Mouse (Mus musculus): Measurements from ENCODE around the gene Grik1. TPM values are rescaled to one million over a fixed set of nuclear protein-coding genes. Genes with fewer than 3 reads are reported as not detected.

The Grik1 gene
- polyA plus RNA-seq, 2 experiments from 2014 or later, result not detected

GRCm38 (mm10) chr16:87954715-87955441 lies 335.2 kb downstream of the Grik1 start:
- no peak for ATAC-seq

DNA sequence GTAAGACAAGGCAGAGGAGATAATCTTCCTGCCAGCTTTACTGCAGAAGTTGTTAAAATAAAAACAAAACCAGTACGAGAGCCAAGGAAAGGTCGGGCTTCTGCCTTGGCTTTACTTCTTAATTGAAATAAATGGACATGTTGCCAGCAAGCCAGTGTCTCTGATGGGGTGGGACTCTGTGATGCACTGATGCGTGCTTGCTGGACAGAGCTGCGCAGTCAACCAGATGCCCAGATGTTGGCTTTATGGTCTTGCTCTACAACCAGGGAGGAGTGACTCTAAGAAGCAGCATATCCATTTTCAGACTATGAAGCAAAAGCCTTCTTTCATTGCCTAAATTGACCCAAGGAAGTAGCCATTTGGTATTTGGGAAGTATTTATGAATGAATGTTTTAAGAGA lies 336.9 kb downstream of the Grik1 start:
- ATAC-seq, result no peak

GRCm38 (mm10) chr16:87949881-87950280 lies 340.2 kb downstream of the Grik1 start:
- ATAC-seq, result no peak

GRCm38 (mm10) chr16:87948122-87948521 lies 341.9 kb downstream of the Grik1 start:
- ATAC-seq, result no peak

DNA sequence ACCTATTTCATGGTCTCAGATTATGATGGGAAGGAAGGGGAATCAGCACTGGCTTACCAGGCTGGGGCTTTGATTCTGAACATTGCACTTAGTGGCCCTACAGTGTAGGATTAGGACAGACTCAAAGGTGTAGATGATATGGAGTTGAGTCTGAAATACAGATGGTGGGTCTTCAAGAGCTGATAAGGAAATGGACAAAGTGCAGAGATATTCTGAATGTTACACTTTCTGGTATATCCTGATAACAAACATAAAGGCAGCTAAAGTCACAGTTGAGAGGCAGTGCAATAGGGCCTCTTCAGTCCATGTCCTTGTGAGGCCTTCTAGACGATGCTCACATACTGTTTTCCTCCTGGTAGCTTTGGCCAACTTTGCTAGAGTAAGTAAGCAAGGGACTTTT lies 345.7 kb downstream of the Grik1 start:
- ATAC-seq, result no peak

GRCm38 (mm10) chr16:87942103-87942865 lies 347.8 kb downstream of the Grik1 start:
- ATAC-seq, result no peak

- ATAC-seq, result no peak
These were observed 355.4 kb downstream of the Grik1 start for GRCm38 (mm10) chr16:87934685-87935084.

DNA sequence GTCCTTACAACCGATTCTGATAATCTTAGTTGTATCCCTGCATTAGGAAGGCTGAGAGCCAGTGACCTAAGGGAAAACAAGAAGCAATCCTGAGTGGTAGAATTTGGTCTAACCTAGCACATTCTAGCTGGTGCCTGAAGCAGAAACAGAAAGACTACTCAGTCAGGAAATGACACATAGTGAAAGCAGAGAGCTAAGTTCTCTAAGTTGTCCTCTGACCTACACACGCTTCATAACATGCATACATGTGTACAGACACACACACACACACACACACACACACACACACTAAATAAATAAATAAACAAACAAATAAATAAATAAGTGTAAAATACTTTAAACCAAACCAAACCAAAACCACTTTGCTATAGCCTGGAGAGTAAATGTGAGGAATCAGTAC lies 358.7 kb downstream of the Grik1 start:
- ATAC-seq, result peak; percentile 66

- peak; percentile 37 for ATAC-seq
These were observed 359.5 kb downstream of the Grik1 start for GRCm38 (mm10) chr16:87930519-87930918.

- ATAC-seq, result no peak
These were observed 361.4 kb downstream of the Grik1 start for GRCm38 (mm10) chr16:87928671-87929070.

DNA sequence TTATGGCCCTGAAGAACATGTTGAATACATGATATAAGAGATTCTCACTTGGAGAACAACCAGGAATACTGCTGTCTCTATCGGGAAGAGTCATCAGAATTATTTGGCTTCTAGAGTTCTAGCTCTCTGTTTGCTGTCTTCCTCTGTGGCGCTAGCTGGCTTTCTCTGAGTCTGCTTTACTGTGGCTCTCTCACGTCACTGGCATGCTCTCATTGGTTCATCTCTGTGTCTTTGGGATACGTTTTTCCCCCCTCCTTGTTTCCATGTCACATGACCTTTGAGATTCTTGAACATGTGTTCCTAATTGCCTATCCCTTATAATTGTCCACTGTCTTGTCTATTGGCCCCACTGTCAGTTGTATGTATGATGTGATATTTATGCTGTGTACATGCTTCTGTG lies 372.2 kb downstream of the Grik1 start:
- ATAC-seq, result no peak

DNA sequence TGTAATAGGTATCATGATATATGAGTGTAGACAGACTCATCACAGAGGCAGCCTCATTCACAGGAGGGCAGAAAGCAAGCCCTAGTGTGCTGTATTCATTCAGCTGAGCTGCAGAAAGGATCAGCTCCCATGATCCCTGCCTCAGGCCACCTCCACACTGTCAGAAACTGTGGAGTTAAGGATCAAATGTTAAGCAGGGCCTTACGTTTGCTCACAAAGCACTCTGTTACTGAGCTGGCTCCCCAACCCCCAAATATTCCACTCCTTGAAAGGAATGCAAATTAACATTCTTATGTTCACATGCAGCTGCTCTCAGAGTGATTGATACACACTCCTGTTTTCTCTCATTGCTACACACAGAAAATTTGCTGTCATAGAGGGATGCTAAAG lies 372.9 kb downstream of the Grik1 start:
- ATAC-seq, result no peak

DNA sequence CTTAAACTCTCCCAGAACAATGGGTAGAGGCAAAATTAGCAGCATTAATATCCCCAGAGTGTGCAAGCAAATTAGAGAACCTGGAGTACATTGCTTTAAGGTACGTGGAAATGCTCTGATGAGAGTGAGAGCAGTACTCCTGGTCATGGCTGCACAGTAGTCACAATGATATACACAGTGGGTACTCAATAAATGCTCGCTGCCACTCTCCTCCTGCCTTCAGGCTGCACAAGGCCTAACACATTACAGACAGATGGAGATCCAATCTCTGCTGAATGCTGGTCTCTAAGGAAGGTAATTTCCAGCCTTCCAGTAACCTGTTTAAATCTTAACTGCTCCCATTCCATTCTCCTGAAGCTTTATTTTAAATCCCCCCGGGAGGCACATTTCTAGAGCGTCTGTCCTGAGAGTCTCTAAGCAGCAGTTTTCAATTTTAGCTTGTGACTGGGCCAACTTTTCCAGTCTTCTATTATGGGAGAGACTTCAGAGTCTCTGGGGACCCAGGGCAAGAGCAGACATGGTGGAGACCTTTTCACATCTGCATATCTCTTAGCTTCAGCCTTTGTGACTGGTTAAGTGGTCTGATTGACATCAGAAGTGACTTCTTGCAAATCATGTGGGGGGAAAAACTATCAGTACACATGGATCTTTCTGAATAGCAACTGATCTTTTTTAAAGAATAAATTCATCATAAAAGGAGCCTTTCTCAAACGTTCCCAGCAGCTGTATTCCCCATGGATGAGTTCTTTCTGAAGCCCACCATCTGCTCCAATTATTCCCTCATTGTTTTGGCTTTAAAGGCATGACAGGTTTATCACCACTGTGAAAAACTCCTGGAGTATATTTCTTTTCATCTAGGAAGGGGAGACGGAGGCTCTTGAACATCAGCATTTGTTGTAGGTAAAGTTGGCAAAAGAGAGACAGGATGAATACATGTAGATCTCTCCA lies 373.6 kb downstream of the Grik1 start:
- ATAC-seq, result no peak

- no peak for ATAC-seq
These were observed 374.9 kb downstream of the Grik1 start for GRCm38 (mm10) chr16:87915156-87915555.

DNA sequence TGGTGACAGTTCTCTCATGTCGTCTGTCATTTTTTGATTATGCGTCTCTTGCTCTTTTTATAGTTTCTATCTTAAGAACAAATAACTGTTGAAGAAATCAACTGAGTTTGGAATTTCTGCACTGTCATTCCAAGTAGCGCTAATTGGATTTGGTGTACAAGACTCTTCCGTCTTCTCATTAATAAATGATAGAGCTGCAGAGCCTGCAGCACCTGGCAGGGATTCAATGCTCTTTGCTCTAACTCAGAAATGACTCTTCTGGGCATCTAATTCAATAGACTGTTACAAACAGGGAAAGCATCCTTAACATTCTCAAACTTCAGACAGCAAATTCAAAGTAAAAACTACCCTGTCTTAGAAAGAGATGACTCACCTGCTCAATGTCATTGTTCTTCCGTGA lies 376.3 kb downstream of the Grik1 start:
- ATAC-seq, result no peak

DNA sequence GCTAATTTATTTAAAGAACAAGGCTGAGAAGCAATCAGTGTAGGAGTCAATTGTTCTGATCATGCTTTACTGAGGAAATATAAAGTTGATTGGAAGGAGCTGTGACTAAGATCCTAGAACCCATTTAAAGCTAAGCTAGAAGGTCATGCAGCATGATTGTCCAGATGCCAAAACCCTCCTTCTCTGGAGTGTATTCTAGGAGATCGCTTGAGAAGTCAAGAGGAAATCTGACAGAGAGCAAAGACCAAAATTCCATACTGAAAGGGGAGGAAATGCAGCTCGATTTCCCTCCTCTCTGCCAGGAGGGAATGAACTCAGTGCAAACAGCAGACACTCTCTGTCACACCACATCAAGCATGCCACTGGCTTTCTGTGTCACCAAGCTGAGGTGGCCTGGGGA lies 378.9 kb downstream of the Grik1 start:
- no peak for ATAC-seq

GRCm38 (mm10) chr16:87902049-87902448 lies 388.0 kb downstream of the Grik1 start:
- no peak for ATAC-seq

- ATAC-seq, result no peak
These were observed 388.9 kb downstream of the Grik1 start for GRCm38 (mm10) chr16:87901189-87901588.

DNA sequence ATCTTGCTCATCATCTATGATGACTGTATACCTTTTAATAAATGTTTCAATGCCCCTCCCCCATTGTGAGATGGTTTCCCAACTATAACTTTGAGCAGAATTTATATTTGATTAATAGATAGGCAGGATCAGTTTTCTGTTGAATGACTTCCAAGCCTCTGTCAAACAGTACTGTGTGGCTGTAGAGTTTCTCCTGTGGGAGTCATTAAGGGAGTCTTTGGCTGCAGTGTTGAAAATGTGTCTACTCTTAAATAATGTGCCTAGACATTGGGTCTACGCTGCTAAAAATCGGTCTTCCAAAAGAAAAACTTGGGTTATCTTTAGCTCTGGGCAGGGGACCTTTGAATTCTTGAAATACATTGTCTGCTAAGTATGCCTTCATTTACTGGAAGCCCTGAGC lies 414.1 kb downstream of the Grik1 start:
- no peak for ATAC-seq

GRCm38 (mm10) chr16:87864526-87864925 lies 425.5 kb downstream of the Grik1 start:
- no peak for ATAC-seq

- ATAC-seq, result no peak
These were observed 428.3 kb downstream of the Grik1 start for GRCm38 (mm10) chr16:87861722-87862121.

GRCm38 (mm10) chr16:87853451-87854085 lies 436.5 kb downstream of the Grik1 start:
- no peak for ATAC-seq

DNA sequence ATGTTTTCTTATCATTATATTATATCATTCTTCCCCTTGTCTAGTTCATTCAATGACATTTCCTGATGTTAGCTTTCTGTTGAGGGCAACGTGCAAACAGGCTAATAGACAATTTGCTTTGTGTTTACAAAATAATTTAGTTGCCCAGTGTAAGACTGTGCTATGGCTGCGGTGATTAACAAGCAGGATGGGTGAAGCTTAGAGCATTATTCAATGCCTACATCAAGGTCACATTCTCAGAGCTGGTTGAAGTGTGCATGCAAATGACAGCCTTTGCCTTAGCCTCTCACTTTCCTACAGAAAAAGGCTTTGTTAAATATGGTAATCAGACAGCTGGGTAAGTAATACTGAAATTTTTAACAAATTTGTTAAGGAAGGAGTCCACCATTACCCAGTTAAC lies 438.5 kb downstream of the Grik1 start:
- no peak for ATAC-seq
